Mouse (Mus musculus) 3134 (cell line): ENCODE measurements around the gene Dtx1.

ENCODE experiments used
- DNase-seq: peaks from one replicate; pipeline ENCODE4 v3.0.0-alpha.2; 2011; ENCODE audit warnings: low spot score; ENCODE audit not compliant: insufficient read length; ENCODE audit errors: extremely low read depth

Dtx1 gene

DNA sequence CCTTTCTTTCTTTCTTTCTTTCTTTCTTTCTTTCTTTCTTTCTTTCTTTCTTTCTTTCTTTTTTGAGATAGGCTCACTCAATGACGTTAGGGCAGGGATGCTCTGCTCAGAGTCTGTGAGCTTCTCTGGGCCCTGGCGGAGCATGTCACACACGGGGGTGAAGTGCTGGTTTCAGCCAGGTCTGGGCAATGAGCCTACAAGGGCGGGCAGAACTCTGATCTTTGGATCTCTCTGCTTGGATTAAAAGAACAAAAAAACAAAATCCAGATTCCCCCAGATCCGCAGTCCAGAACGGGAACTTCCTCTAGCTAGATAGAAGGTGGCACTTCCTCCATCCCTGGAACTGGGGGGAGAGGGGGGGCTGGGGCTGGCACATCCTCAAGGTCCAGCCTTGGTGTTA, 65.9 kb downstream of the Dtx1 start:
- no peak for DNase-seq

DNA sequence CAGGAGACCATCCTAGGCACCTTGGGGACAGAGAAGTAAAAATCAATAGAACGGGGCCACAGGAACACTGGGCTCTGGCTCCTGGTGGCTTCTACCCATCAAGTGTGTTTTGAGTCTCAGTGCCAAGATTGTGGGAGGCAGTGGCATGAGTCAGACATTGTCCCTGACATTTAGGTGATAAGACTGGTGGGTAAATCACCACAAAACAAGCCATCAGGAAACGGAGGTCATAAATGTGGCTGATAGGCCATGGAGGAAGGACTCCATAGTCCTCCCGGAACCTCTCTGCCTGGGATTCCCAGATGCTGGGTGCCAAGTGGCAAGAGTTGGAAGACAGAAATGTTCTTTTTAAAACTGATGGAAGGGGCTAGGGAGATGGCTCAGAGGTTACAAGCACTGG, 67.5 kb downstream of the Dtx1 start:
- no peak for DNase-seq

DNA sequence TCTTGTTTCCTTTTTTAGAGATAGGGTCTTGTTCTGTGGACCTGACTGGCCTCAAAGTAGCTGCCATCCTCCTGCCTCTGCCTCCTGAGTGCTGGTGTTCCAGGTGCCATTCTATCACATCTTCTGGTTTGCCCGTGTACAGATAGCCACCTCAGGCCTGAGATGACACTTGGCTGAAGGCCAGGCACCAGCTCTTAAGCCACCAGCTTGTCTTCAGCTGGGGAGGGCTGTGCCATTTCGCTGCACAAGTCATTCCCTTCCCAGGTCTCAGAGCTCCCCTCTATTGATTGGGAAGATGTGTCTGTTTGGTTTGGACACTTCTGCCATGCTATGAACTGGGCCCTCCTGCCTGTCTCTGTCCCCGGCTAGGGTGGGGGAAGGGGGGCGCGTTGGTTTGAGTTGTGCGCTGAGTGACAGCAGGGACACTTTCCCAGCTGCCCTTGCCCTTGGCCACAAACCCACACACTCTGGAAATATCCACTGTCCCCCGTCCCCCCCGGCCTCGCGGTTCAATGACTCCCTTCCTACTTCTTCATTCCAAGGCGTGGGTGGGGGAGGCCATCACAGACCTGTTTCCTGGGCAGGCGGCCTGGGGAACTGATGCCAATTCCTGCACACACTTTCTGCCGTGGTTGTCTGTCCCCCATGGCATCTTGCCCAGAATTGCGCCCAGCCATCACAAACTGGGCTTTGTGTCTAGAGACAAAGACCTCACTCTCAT, 68.2 kb downstream of the Dtx1 start:
- DNase-seq, result no peak

DNA sequence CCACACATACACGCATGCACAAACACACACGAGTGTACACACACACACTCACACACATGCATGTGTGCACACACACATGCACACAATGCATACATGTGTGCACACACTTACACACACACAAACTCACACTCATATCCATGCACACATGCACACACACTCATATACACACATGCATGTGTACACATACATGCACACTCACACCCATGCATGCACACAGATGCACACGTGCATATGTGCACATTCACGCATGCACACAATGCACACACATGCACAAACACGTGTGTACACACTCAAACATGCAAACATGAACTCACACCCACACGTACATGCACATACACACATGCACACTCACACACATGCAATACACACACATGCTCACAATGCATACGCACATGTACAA, 71.6 kb downstream of the Dtx1 start:
- DNase-seq, result no peak

DNA sequence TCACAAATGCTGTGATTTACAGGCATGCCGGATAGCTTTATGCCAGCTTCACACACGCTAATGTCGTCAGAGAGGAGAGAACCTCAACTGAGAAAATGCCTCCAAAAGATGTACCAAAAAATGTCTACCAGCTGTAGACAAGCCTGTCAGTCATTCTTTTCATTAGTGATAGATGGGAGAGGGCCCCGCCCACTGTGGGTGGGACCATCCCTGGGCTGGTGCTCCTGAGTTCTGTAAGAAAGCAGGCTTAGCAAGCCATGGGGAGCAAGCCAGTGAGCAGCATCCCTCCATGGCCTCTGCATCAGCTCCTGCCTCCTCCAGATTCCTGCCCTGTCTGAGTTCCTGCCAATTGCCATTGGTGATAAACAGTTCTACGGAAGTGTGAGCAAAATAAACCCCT, 76.1 kb downstream of the Dtx1 start:
- no peak for DNase-seq

DNA sequence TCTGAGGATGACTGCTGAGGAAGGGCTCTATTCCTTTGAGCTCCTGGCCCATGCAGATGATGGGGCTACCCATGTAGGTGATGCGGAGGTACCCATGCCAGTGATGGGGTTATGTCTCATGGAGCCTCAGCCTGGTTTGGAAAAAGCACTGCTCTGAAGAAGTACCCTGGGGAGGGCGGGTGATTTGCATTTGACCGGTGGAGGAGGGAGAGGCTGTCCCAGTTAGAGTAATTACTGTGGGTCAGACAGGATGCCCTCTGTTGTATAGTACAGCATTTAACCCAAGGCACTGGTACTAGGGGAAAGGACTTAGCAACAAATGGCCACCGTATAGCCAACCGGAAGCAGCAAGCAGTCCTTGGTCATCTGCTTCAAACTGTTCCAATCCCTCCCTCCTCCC, 76.9 kb downstream of the Dtx1 start:
- DNase-seq, result no peak

DNA sequence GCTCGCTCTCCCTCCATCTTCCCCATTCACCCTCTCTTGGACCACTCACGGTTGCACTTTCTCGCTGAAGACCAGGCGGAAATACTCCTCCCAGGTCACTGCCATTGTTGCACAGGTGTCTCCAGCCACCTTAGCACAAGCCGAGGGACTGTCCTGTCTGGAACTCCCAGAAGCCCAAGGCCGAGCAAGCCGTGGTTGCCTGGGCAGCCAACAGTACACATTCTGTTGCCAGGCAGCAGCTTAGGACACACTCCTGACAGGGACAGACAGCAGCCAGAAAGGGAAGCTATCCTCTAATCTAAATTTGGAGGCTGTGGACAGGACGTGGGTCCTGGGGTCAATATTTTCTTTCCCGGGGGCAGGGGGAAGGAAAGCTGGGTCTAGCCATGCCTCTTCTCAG, 77.6 kb downstream of the Dtx1 start, which contains the start of gene Cfap73:
Gene Cfap73, minus strand, starts transcription at position 105 of the 400 bp plus-strand sequence.
- no peak for DNase-seq

DNA sequence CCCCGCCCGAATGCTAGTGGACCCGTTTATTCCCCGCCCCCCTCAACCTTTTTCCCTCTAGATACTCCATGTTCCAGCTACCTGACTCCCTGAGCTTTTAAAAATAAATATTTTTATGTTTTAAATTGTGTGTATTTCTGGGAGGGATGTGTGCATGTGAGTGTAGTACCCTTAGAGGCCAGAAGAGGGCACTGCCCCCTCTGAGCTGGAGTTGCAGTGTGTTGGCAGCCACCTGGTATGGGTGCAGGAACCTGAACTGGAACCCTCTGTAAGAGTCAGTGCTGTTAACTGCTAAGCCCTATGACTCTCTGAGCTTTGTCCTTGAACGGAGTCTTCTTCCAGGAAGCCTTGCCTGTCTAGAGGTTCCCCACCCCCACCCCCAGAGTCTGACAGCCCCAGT, 79.8 kb downstream of the Dtx1 start:
- DNase-seq, result no peak

DNA sequence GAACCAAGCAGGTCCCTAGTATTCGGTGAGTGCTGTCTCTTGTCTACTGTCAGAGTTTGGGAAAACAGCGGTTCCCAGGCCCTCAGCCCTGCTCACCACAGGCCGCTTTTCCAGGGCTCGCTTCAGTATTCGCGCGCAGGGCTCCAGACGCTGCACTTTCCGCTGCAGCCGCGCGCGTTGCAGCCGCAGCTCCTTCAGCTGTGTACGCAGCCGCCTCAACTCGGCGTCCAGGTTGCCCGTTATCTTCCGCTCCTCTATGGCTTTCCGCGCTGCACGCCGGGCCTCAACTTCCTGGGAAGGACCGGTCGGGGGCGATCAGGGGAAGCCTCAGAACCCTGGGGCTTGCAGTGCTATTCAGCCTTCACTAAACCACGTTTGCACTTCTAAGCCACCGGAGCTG, 80.6 kb downstream of the Dtx1 start:
- no peak for DNase-seq
